Mouse (Mus musculus) myocyte (in vitro differentiated cells): Measurements from ENCODE around the gene Npas2.

Experiments used
- MAX ChIP-seq: IDR thresholded peaks from one replicate; pipeline ENCODE4 v1.6.1; 2011; ENCODE audit warnings: low read depth, mild to moderate bottlenecking, control low read depth
- USF1 ChIP-seq: IDR thresholded peaks from one replicate; pipeline ENCODE4 v1.6.1; 2011; ENCODE audit warnings: low read depth, mild to moderate bottlenecking, control low read depth, moderate library complexity

GRCm38 (mm10) chr1:39280391-39280790, 86.9 kb downstream of the Npas2 start:
- TF ChIP-seq USF1 (no peak), MAX (no peak)
